Mouse (Mus musculus): ENCODE results near the gene Rgl1.
A peak's percentile ranks its signal among the peaks of the same experiment; 100 is the strongest.
"Not testable (repeated sequence)": the region's sequence is repeated elsewhere in the genome, so short reads cannot be mapped to it uniquely, and the experiment has no call there.

Rgl1 gene

DNA sequence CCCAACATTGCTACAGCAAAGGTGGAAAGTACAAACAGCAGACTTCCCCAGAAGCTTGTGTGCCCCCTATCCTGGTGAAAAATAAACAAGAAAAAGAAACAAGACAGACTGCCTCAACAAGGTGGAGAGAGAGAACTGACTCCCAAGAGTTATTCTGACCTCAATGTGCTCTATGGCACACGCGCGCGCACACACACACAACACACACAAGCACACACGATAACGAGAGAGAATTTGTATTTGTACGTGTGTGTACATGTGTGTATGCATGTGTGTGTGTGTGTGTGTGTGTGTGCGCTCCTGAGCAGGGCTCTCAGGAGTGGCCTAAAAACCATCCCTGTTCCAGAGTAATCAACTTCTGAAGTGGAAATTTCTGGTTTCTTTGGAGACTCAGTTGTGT is 18.5 kb upstream of the Rgl1 start:
- DNase-seq, result no peak

DNA sequence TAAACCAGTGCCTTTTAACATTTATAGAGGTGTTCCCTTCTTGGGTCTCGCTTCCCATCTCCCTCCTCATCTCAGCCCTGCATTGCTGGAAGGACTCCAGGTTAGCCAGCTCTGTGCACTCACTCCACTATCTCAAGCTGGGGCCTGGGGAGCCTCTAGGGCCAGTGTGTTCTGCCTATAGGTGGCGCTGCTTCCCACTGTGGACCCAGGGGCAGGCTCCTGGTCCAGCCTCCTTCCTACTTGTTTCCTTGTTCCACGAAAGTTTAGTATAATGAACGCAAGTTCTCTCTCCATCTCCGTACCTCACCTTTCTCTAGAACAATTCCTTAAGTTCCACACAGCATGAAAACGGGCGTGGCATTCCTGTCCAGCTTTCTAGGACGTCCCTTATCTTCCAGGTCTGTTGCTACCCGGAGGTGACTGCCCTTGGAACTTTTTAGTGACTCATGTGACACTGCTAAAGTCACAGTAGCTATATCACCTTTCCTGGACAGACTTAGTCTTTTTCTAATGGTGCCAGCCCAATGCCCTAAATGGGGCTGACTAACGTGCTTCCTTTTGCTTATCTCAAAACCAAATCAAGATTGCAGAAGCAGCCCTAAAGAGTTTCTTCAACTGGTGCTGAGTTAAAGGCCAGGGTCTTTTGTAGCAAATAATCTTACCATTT is 13.1 kb upstream of the Rgl1 start:
- DNase-seq, result peak; percentile 13 to 17

DNA sequence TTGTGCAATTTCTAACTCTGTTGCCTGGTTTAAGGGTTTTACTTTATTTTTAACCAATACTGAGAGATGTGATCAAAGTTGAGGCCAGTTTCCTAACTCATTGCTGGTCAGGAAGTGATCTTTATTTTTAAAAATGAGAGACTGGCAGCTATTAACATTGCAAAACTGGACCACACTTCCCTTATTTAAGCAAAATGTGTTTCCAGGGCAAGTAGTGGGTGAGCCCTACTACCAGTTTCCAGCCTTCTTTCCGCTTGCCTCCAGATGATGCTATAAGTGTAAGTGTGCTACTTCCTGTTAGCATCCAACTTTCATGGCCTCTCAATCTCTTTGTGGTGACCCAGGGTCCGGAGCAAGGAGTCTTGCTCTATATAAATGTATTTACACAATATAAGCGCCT is 8.4 kb upstream of the Rgl1 start:
- DNase-seq, result not testable (repeated sequence)

DNA sequence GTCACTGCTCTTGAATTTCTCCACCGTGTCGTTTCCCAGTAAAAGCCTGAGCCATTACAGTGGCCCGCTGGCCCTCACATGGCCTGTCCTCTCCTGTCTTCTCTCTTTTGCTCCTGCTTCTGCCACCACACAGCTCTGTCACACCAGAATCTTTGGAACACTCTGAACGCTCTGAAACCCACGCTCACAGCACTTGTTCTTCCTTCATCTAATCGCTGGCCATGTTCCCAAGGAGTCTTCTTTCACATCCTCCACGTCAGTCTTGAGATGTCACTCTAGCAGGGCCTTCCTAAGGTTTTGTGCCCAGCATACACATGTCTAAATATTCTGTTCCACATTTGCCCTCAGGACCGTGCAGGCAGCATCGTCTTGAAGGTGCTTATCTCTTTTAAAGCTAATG is 4.9 kb upstream of the Rgl1 start:
- DNase-seq, result no peak

DNA sequence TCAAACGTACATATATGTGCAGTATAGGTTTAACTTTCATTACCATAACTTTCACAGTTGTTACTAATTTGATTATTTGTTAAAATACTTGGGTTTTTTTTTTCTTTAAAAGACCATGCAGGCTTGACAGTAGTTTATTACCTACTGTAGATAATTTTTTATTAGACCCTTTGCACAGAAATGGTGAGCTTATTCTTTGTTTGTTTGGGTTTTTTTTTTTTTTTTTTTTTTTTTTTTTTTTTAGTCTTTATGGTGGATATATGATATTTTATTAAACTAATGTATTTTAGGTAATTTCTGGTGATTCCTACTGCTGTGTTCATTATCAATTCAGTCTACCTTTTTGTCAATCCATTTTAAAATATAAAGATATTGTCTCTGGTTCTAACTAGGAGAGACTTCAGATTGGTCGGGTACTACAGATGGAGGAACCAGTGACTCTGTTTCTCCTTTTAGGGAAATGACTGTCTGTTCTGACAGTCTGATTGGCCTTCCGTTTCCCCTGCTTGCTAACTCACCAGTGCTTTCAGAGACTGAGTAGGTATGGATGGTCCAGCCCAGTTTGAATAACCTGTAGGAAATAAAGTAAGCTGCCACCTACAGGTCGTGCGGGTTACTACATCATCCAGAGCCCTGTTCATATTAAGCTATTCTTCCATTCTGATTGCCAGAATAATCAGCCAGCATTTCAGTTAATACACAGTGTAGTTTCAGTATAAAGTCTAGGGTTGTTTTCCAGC is 1.8 kb upstream of the Rgl1 start:
- DNase-seq, result peak; percentile 50 to 70

DNA sequence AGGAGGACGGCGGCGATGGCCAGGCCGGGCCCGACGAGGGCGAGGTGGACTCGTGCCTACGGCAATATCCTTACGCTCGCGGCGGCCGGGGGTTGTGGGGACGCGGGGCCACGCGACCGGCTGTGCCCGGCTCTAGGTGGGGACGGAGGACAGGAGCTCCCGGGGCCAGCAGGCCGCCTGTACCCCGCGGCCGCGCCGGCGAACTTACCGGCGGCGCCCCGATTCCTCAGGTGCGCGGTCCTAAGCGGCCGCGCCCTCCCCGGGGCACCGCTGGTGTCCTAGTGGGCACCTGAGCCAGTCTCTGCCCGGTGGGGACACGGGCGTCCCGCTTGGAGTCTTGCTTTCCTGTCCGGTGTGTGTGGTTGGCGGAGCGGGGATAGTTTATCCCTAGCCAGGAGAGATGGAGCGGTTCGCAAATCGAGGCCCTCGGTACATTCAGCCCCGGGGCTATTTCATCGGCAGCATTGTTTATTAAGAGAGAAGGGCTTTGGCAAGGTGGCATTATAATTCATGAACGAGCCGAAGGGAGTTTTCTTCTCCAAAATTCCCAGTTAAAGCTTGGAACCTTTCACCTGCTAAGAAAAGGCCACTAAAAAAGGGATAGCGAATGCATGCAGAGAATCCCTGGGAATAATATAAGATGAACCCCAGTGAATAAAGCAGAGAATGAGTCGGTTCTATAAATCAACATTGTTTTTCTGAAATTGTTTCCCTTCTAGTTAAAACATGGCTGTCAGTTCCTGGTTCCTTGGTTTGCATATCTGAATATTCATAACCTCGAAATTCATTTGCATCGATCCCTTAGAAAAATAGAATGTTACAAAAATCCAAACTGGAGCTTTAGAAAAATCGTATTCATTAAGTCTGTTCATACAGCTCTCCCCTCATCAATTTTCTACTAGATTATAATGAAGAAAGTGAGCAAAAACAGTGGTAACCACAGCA is 925 bp upstream of the Rgl1 start:
- DNase-seq, result peak in 1 of 2 experiments; percentile 32

DNA sequence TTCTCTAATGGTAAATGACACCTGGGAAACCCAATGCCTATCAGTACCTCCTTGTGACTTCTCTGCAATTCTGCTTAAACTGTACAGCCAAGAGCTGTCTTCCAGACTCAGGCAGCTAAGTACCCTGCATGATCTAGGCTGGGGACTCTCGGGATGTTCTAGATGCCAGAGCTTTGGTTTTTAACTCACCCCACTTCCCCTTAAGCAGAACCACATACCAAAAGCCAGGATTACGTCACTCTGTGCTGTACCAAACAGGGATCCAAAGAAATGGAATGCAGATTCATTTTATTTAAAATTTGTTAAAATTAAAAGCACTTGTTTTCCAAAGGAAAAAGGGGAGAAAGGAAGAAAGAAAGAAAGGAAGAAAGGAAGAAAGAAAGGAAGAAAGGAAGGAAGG is 4.4 kb downstream of the Rgl1 start:
- no peak for DNase-seq

DNA sequence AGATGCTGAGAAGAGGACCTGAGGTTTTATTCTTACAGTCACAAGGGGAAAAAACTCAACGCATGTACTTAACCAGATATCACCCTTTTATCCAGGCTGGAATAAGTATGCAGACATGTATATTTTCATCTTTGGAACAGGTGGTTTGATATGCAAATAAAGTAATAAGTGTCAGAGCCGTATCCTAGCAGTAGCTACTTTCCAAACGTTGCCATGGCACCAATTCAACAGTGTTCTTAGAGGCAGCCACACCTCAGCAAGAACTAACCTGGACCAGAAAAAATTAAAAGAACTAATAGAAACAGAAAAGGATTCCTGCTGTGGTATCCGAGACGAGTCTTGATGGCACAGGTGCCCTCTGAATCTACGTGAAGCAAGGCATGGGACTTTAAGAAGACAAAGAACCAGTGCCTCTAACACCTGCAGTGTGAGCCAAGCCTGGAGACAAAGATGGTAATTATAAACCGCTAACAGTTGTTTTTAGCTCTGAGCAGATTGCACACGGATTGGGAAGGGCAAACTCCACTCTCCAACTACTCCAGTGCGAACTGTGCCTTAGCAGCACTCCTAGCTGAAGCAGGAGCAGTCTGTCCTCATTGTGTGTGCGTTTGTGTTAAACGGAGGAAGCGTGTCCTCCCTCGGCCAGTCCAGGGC is 15.7 kb downstream of the Rgl1 start, which contains the start of gene Apobec4:
Gene Apobec4, plus strand, starts transcription at position 240 of the 654 bp plus-strand sequence.
- no peak for DNase-seq

DNA sequence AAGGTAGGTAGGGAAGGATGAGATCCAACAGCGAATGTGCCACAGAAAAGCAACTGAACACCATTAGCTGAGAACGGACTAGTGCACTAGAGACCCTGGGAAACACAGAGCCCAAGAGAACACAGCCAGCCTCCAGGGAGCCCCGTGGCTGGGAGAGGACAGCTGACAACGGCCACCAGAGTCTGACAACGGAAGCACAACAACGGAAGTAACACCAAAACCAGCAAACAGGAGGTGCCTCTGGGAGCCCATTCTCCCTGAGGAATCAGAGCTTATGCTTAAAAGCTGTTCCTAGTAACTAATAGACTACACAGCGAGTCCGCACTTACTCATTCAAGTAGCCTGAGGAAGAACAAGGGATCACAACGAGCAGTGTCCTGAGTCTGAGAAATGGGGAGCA is 16.9 kb downstream of the Rgl1 start:
- no peak for DNase-seq

DNA sequence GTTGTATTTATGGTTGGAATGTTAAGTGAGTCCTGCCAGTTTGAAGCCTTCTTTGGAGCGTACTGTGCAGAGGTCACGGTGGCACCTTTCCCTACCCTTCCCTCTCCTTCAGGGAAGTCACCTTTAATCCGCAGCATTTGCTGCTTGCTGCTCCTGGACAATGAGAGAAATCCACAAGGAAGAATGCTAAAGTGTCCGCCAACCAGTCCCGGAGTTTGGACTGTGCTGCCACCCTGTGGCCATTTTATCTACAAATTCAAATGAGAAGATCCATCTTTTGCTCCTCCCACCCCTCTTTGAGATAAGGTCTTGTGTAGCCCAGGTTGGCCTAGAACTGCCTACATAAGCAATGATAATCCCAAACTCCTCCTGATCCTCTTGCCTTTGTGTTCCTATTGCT is 19.7 kb downstream of the Rgl1 start:
- peak in 1 of 2 experiments; percentile 21 for DNase-seq

DNA sequence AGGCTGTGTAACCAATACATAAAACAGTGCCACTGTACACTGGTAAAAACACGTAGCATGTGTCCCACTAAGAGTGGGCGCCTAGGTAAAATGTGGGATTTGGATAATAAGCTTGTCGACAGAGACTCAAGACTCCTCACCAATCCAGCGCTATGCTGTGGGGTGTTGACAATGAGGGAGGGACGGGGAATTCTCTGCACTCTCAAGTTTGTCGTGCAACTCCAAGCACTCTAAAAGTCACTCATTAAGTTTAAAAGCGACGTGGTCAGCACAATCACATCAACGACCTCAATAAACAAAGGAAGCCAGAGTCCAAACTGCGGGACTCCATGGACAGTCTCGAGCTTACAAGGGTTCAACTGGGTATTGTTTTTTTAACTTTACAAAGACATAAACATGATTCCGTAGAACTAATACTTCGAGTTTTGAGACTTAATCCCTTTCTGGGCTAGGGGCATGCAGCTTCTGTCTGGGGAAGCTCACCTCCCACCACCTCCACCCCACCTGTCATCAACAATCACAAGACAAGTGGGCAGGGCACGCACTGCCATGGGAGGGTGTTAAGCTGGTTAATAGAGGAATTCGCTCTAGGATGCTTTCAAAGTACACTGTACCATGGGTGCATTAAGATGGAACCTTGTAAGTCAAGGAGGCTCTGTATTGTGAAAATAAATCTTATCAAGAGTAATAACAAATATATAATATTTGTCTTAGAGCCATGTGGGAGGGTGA is 22.9 kb downstream of the Rgl1 start:
- DNase-seq, result no peak

DNA sequence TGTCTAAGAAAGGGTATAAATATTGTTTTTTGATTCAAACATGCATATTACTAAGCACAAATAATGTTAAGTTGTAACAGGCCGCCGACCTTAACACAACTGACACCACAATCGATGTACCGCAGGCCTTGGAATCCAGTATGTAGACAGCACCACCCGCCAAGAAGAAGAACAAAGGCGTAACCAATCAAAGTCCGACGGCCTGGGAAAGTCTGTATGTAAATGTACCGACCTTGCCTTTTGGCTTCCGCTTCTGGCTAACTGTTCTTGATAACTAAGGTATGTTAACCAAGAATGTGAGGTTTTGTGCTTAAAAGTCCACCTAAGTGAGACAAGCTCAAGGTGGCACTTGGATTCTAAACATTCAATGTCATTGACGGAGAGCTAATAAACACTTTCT is 26.8 kb downstream of the Rgl1 start:
- DNase-seq, result no peak

DNA sequence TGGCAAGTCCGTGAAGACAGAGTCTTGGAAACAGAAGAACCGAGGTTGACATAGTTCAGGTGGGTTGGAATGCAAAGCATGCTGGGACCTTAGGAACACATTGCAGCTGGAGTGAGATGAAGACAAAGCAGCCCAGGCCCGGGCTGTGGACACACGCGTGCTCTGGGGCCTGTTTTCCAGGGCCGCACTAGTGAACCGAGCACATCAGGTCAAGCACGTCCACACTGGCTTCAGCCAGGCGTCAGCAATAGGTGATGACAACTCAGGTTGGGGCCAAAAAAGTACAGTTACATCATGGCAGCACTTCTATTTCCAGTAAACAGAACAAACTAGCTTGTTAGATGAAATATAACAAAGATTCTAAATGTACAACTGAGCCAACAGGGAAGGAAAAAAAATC is 27.4 kb downstream of the Rgl1 start:
- DNase-seq, result no peak

DNA sequence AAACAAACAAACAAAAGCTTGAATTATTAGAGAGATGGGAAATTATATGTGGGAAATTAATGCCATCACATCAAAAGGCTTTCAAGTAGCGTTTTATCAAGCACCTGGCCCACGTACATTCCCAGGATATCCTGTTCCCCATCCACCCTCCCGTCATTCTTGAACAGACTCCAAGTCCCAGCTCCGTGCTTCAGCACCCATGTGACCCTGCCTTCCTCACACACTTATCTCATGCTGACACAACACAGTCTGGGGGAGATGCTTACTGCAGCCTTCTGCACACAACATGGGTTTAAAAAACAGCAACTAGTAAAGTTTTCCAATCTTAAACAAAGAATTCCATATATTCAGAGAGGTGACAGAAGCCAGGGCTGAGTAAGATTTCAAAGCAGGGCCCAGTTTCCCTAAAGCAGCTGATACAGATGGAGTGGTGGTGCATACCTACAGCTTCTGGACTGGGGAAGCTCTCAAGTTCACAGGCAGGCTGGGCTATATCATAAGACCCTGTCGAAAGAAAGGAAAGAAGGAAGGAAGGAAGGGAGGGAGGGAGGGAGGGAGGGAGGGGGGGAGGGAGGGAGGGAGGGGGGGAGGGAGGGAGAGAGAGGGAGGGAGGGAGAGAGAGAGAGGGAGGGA is 38.4 kb downstream of the Rgl1 start:
- no peak for DNase-seq

DNA sequence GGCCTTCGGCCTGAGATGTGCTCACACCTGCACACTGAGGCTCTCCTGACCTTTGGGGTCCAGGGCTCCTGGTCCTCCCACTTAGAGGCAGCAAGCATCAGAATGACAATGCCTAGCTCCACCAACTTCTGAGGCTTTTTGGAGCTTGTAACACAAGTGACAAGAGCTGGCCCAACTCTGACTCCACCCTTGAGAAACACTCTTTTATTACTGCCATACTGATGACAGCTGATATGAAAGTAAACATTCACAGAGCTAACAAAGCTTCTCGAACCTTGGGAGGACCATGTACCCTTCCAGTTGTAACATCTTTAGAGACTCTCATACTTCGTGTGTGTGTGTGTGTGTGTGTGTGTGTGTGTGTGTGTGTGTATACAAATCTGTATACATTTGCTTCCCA is 40.1 kb downstream of the Rgl1 start:
- DNase-seq, result no peak

DNA sequence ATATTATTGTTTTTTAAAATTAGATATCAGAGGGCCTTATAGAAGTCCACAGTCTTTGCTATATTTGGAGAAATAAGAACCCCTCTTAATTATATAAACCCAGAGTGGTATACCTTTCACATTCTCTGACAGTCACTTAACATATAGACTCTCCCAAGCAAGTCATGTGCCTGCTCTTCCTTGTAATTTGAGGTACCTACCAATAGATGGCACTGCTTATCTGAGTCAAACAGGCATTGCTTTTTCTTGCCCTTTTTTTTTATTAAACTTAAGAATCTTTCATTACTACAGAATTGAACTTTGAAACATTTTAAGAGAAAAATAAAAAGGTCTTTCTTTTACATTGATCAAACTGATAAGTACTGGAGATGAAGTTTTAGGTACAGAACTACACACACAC is 41.9 kb downstream of the Rgl1 start:
- no peak for DNase-seq

DNA sequence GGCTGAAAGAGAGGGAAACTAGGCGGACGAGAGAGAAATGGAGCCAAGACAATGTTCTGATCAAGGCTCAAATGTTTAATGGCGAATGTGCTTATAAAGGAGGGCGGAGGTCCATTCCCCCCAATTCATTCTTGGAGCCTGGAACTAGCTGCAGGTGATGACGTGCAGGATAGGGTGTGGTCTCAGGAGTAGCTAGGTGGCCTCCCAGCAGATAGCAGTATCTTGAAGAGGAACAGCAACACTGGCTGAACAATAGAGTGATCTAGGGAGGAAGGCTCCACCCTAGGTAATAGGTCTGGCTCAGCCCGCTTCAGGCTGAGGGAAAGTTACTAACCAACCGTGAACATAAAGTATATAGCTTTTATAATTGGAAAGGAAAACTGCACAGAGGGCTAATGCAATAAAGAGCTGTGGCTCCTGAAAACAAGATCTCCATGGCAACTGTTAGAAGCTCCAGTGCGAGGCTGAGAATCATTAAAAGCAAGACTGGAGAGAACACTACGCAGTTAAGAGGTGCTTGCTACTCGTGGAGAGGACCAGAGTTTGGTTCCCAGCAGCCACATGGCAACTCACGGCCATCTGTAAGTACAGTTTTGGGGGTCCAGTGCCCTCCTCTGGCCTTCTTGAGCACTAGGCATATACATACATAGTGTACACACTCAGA is 44.5 kb downstream of the Rgl1 start:
- no peak for DNase-seq

DNA sequence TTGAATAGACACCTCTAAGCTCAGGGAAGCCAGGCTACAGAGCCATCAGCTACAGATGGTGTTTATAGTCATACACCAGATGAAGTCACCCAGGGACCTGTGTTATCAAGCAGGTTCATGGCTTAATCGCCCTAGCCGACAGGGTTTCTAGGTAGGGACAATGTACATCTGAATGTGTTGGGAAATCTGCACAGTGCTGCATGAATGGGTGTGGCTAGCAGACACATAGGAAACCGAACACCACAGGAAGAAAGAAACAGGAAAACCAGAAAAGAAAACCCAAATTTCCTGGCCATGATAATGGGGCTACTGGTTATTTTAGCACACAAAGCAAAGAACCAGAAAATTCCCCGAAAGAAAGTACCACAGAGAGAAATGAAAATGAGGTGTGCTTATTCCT is 45.2 kb downstream of the Rgl1 start:
- no peak for DNase-seq

DNA sequence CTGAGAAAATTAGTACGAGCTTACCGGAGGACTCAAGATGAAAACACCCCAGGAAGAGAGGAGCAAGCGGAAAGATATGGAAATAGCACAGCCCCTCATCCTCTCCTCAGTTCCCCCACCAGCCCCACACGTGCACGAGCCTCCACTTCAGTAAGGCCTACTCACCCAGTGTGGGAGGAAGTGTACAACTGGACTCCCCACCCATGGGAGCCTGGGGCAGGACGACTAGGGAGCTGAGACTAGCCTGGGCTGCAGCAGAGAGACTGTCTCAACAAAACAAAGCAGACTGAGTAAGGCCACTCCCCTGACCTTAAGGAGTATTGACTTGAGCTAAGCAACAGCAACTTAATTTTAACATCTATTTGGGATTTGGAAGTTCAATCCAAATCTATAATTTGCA is 48.0 kb downstream of the Rgl1 start:
- no peak for DNase-seq

DNA sequence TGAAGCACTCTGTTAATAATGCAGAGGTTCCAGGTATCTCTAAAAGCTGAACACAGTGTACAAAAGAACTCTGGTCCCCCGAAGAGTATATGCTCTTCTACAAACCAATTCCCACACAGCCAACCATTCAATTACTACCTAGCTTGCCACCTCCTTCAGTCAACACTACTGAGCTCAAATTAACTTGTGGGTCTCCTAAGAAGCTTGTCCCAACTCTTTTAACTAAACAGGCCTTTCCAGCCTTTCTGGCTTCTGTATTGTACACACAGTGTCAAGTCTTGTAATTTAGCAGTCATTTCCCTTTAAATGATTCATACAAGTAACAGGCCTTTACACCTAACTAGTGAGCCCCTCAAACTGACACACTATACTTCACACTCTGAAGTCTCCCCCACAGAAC is 48.8 kb downstream of the Rgl1 start:
- DNase-seq, result no peak

DNA sequence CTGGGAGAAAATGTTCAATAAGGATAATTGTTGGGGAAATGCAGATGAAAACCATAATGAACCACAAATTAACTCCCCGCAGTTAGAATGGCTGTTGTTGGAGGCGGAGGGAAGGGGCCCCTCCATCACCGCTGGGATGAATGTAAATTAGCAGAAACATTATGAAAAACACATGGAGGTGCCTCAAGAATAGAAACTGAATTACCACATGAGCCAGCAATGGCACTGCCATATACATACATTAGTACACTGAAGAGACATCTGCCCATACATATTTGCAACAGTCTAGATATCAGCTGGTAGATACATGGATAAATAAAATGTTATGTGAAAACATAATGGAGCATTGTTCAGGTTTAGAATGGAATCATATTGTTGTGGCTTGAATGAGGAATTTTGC is 51.7 kb downstream of the Rgl1 start:
- DNase-seq, result no peak

Data from thymus, adult 18-20 months (tissue).